Mouse (Mus musculus): Measurements from ENCODE around the gene Nfs1. TPM values are rescaled to one million over a fixed set of nuclear protein-coding genes. Genes with fewer than 3 reads are reported as not detected.

Nfs1 gene
- total RNA-seq (2023) = 10 to 100 TPM; 26.0 to 29.9 TPM

DNA sequence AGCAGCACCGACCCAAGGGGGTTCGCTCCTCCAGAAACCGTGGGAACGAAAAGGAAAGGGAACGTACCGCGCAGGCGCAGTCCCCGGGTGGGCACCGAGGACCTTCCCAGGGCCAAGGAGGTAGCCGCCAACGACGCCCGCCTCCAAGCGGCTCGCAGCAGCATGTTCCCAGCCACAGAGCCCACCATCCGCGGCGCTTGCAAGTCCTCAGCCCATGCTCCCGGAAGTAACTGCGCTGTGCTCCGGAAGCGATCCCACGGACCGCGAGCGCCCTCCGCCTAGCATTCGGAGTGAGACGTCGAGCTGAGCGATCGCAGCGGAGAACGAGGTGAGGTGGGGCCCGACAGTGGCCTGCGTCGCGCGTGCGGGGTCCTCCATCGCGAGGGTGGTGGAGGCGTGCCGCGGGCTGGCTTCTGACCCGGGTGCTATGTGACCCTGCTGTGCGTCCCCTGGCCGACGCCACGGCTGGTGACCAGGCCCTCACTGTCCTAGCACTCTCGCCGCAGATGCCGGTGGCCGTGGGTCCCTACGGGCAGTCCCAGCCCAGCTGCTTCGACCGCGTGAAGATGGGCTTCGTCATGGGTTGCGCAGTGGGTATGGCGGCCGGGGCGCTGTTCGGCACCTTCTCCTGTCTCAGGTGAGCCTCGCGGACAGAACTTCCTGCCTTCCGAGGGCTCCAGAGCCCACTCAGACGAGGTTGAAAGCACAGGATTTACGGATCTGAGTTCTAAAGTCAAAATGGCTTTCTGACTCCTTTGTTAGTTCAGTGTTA is at the start of gene Nfs1, which contains the start of gene Romo1:
Nfs1 (minus strand) TSS at position 234 of the 772 bp plus-strand sequence.
Romo1 (plus strand) TSS at position 87 of the 772 bp plus-strand sequence.

GRCm38 (mm10) chr2:156180094-156180821 is 36.3 kb upstream of the Nfs1 start, which contains the start of gene Rbm39:
Rbm39 (minus strand) TSS chr2:156180238.

GRCm38 (mm10) chr2:156126992-156127391 is 17.0 kb downstream of the Nfs1 start, which contains the start of gene Gm28036:
Gm28036 (minus strand) TSS chr2:156127092.

DNA sequence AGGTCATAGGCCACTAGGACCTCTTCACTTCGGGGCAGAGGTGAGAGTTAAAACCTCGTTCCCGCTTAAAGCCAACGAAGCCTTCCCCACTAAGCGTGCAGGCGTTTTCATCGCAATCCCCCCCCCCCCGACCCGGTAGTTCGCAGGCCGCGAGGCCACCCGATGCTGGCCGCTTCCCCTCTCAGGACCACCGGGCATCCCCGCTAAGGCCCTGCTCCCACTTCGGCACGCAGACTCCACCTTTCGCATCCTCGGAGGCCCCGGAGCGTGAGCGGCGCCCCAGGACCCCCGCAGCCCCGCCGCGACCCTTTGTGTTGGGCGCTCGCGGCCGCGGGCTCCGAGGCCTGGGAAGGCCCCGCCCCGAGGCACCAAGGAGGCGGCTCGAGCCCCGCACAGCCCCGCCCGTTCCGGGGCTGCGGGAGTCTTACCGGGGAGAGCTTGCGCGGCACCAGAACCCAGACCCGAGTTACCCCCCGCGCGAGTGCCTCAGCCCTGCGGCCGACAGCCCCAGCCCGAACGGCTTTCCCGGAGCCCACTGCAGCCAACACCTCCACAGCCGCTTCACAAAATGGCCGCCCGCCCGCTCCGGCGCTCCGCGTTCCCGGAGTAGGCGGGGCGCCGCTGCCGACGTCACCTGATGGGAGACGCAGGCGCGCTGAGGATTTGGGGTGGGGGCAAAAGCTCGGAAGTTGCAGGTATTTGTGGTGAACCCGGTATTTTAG is 32.5 kb downstream of the Nfs1 start, which contains the start of the genes Cpne1 and Rbm12:
Cpne1 (minus strand) TSS at position 608 of the 722 bp plus-strand sequence.
Rbm12 (minus strand) TSS at position 621 of the 722 bp plus-strand sequence.

Other genes starting within 250 kb of the Nfs1 start
- 10 to 100 TPM; 19.4 to 29.6 TPM for gene Uqcc1, start 213.9 kb downstream of the Nfs1 start, total RNA-seq (2023)
- not detected for gene Gm15557, start 203.5 kb downstream of the Nfs1 start, total RNA-seq (2023)
- gene Gdf5, start 198.8 kb downstream of the Nfs1 start, total RNA-seq (2023) = not detected
- 10 to 100 TPM; 52.9 to 56.1 TPM for gene Cep250, start 187.7 kb downstream of the Nfs1 start, total RNA-seq (2023)
- 1 to 10 TPM in 1 of 2 experiments, under 1 TPM in 1; 0.49 to 3.8 TPM for gene 6430550D23Rik, start 136.2 kb downstream of the Nfs1 start, total RNA-seq (2023)
- gene Ergic3, start 136.1 kb downstream of the Nfs1 start, total RNA-seq (2023) = 100 to 1,000 TPM; 100 to 112 TPM
- not detected for gene Fer1l4, start 91.2 kb downstream of the Nfs1 start, total RNA-seq (2023)
- 1 to 10 TPM in 1 of 2 experiments, under 1 TPM in 1; 0.55 to 1.2 TPM for gene Spag4, start 79.0 kb downstream of the Nfs1 start, total RNA-seq (2023)
- 10 to 100 TPM; 63.3 to 70.1 TPM for gene Cpne1, start 32.2 kb downstream of the Nfs1 start, total RNA-seq (2023)
- gene Rbm12, start 32.2 kb downstream of the Nfs1 start, total RNA-seq (2023) = 10 to 100 TPM; 23.0 to 27.6 TPM
- 10 to 100 TPM; 15.0 to 27.7 TPM for gene Gm28036, start 17.1 kb downstream of the Nfs1 start, total RNA-seq (2023)
- gene Romo1, start 147 bp downstream of the Nfs1 start, total RNA-seq (2023) = 10 to 100 TPM; 46.2 to 68.7 TPM
- gene Rbm39, start 36.1 kb upstream of the Nfs1 start, total RNA-seq (2023) = 1,000 to 10,000 TPM; 1,343 to 1,424 TPM
- gene Phf20, start 52.3 kb upstream of the Nfs1 start, total RNA-seq (2023) = 10 to 100 TPM; 33.1 to 51.1 TPM
- 1 to 10 TPM; 6.2 to 8.2 TPM for gene Cnbd2, start 168.1 kb upstream of the Nfs1 start, total RNA-seq (2023)
- 100 to 1,000 TPM; 169 to 172 TPM for gene Scand1, start 168.5 kb upstream of the Nfs1 start, total RNA-seq (2023)

Data from monocyte, adult 59 days (primary cell).